Mouse (Mus musculus) G1E (cell line): Measurements from ENCODE around the gene Cep78.

Experiments
- CTCF ChIP-seq: IDR thresholded peaks from 2 replicates; pipeline ENCODE4 v1.5.1; 2012; ENCODE audit warnings: low read depth, low read length, inconsistent platforms, mixed read lengths
- GATA1 ChIP-seq: IDR thresholded peaks from 2 replicates; pipeline ENCODE4 v1.6.1; 2012; ENCODE audit warnings: borderline replicate concordance, low read length, inconsistent platforms, mixed read lengths
- GATA2 ChIP-seq: IDR thresholded peaks from 2 replicates; pipeline ENCODE4 v1.6.1; 2012; ENCODE audit warnings: low read depth, low read length, inconsistent platforms, borderline replicate concordance
- TAL1 ChIP-seq: conservative IDR thresholded peaks from 2 replicates; pipeline ENCODE4 v1.6.1; 2012; ENCODE audit warnings: low read depth, low read length, inconsistent platforms, mixed read lengths

GRCm38 (mm10) chr19:15941399-15941798, 43.4 kb downstream of the Cep78 start:
- TF ChIP-seq CTCF (no peak), GATA2 (no peak), TAL1 (no peak), GATA1 (no peak)
